Mouse (Mus musculus) forebrain, embryonic 13.5 days (tissue): ENCODE measurements at regions not wholly inside any gene's neighbourhood (a gene's known extent, or its start where the extent isn't known, plus 50 kb on each side); places are given as distances from the start of the nearest gene placed in this dataset.

Experiments
- ATAC-seq: fragments of 200-750 bp; cut with Nextera tagmentation; 2 replicates; pipeline ENCODE4 v1.8.0; 2017
- H3K27ac ChIP-seq: fragments of 300-500 bp; sonication (generic); 2 replicates; pipeline ENCODE4 v1.5.1; 2015; ENCODE audit warnings: inconsistent platforms, mild to moderate bottlenecking, moderate library complexity
- H3K27me3 ChIP-seq: fragments of 300-500 bp; sonication (generic); 2 replicates; pipeline ENCODE4 v1.6.1; 2015; ENCODE audit warnings: mild to moderate bottlenecking, inconsistent platforms
- H3K36me3 ChIP-seq: fragments of 300-500 bp; sonication (generic); 2 replicates; pipeline ENCODE4 v1.6.1; 2015; ENCODE audit warnings: mild to moderate bottlenecking, inconsistent platforms; ENCODE audit not compliant: poor library complexity, severe bottlenecking
- H3K4me1 ChIP-seq: fragments of 300-500 bp; sonication (generic); 2 replicates; pipeline ENCODE4 v1.6.1; 2015; ENCODE audit warnings: inconsistent platforms
- H3K4me2 ChIP-seq: fragments of 300-500 bp; sonication (generic); 2 replicates; pipeline ENCODE4 v1.6.1; 2015; ENCODE audit warnings: inconsistent platforms, mild to moderate bottlenecking, moderate library complexity
- H3K4me3 ChIP-seq: fragments of 300-500 bp; sonication (generic); 2 replicates; pipeline ENCODE4 v1.5.1; 2015; ENCODE audit warnings: mild to moderate bottlenecking, inconsistent platforms
- H3K9ac ChIP-seq: fragments of 300-500 bp; sonication (generic); 2 replicates; pipeline ENCODE4 v1.6.1; 2015; ENCODE audit warnings: mild to moderate bottlenecking, inconsistent platforms
- H3K9me3 ChIP-seq: fragments of 300-500 bp; sonication (generic); replicated peaks from 2 replicates; pipeline ENCODE4 v1.6.1; 2016; ENCODE audit warnings: inconsistent platforms
- WGBS: fragments of 180-500 bp; shearing (Covaris S2); methylation state at CpG from one replicate; pipeline ENCODE4 v1.1.7; 2015; 5-methylcytosine and 5-hydroxymethylcytosine counted together

GRCm38 (mm10) chr3:154440899-154441298 is 110.4 kb upstream of the Lhx8 start:
- no peak overlapping the region for H3K4me3 ChIP-seq
- H3K4me2 ChIP-seq: no peak overlapping the region
- no peaks in the 10 kb centered on the region for H3K9me3 ChIP-seq
- 23% methylated on average over 2 of the region's 2 CpGs for WGBS
- no peak overlapping the region for H3K27ac ChIP-seq
- peaks cover 6% of the 10 kb centered on the region; the same call in 1 of the 2 replicates for H3K4me1 ChIP-seq
- H3K27me3 ChIP-seq: no peaks in the 10 kb centered on the region
- peak; percentile 59; the same call in 1 of the 2 replicates for ATAC-seq
- H3K9ac ChIP-seq: no peak overlapping the region
- no peaks in the 10 kb centered on the region for H3K36me3 ChIP-seq

- WGBS: 87% methylated on average over 7 of the region's 7 CpGs
Observed at GRCm38 (mm10) chr3:154430856-154431255, 100.4 kb upstream of the Lhx8 start.

GRCm38 (mm10) chr3:154429666-154430065 is 99.2 kb upstream of the Lhx8 start:
- H3K9me3 ChIP-seq: no peaks in the 10 kb centered on the region
- no peak overlapping the region for H3K27ac ChIP-seq
- H3K9ac ChIP-seq: no peak overlapping the region
- no peaks in the 10 kb centered on the region for H3K27me3 ChIP-seq
- H3K4me2 ChIP-seq: no peak overlapping the region
- no peak for ATAC-seq
- no peak overlapping the region for H3K4me3 ChIP-seq
- no peaks in the 10 kb centered on the region for H3K36me3 ChIP-seq
- 86% methylated on average over 6 of the region's 6 CpGs for WGBS
- H3K4me1 ChIP-seq: no peaks in the 10 kb centered on the region

More at GRCm38 (mm10) chr3:154430856-154431255, 100.4 kb upstream of the Lhx8 start:
- H3K27me3 ChIP-seq: no peaks in the 10 kb centered on the region
- H3K4me3 ChIP-seq: no peak overlapping the region
- H3K9ac ChIP-seq: no peak overlapping the region
- H3K9me3 ChIP-seq: no peaks in the 10 kb centered on the region
- no peak for ATAC-seq
- H3K36me3 ChIP-seq: no peaks in the 10 kb centered on the region
- no peak overlapping the region for H3K27ac ChIP-seq
- no peaks in the 10 kb centered on the region for H3K4me1 ChIP-seq
- H3K4me2 ChIP-seq: no peak overlapping the region

GRCm38 (mm10) chr3:154424589-154424988 is 94.1 kb upstream of the Lhx8 start:
- H3K27ac ChIP-seq: no peak overlapping the region
- no peak overlapping the region for H3K4me2 ChIP-seq
- H3K9ac ChIP-seq: no peak overlapping the region
- H3K27me3 ChIP-seq: no peaks in the 10 kb centered on the region
- no peaks in the 10 kb centered on the region for H3K36me3 ChIP-seq
- H3K9me3 ChIP-seq: no peaks in the 10 kb centered on the region
- no peak for ATAC-seq
- no peak overlapping the region for H3K4me3 ChIP-seq
- WGBS: 68% methylated on average over 5 of the region's 5 CpGs
- no peaks in the 10 kb centered on the region for H3K4me1 ChIP-seq

GRCm38 (mm10) chr3:154421461-154421950 is 91.0 kb upstream of the Lhx8 start:
- ATAC-seq: no peak
- no peaks in the 10 kb centered on the region for H3K27me3 ChIP-seq
- H3K4me2 ChIP-seq: no peak overlapping the region
- H3K9me3 ChIP-seq: no peaks in the 10 kb centered on the region
- H3K9ac ChIP-seq: no peak overlapping the region
- no peaks in the 10 kb centered on the region for H3K36me3 ChIP-seq
- H3K4me1 ChIP-seq: no peaks in the 10 kb centered on the region
- no peak overlapping the region for H3K4me3 ChIP-seq
- WGBS: 86% methylated on average over 7 of the region's 7 CpGs
- H3K27ac ChIP-seq: no peak overlapping the region

GRCm38 (mm10) chr3:154418177-154418832 is 87.8 kb upstream of the Lhx8 start:
- Histone ChIP-seq H3K4me3 (no peak overlapping the region), H3K9me3 (no peaks in the 10 kb centered on the region), H3K27ac (no peak overlapping the region), H3K36me3 (no peaks in the 10 kb centered on the region), H3K4me2 (no peak overlapping the region), H3K4me1 (no peaks in the 10 kb centered on the region), H3K27me3 (no peaks in the 10 kb centered on the region), H3K9ac (no peak overlapping the region)
- no peak for ATAC-seq
- 81% methylated on average over 4 of the region's 4 CpGs for WGBS

- Histone ChIP-seq H3K4me2 (no peak overlapping the region), H3K9me3 (no peaks in the 10 kb centered on the region), H3K27me3 (no peaks in the 10 kb centered on the region), H3K27ac (no peak overlapping the region), H3K9ac (no peak overlapping the region), H3K36me3 (no peaks in the 10 kb centered on the region), H3K4me1 (no peaks in the 10 kb centered on the region), H3K4me3 (no peak overlapping the region)
- ATAC-seq: peak; percentile 69; the same call in 1 of the 2 replicates
- WGBS: 45% methylated on average over 3 of the region's 3 CpGs
Observed at GRCm38 (mm10) chr3:154414358-154414757, 83.9 kb upstream of the Lhx8 start.

- H3K27me3 ChIP-seq: no peaks in the 10 kb centered on the region
- 96% methylated on average over 2 of the region's 2 CpGs for WGBS
- H3K4me1 ChIP-seq: no peaks in the 10 kb centered on the region
- no peak overlapping the region for H3K27ac ChIP-seq
- H3K4me2 ChIP-seq: no peak overlapping the region
- 0 out of 2 replicates have a peak, but pooled peaks cover 3% of the 10 kb centered on the region for H3K9me3 ChIP-seq
- H3K9ac ChIP-seq: no peak overlapping the region
- no peak for ATAC-seq
- no peak overlapping the region for H3K4me3 ChIP-seq
- H3K36me3 ChIP-seq: no peaks in the 10 kb centered on the region
Observed at GRCm38 (mm10) chr3:154410292-154410691, 79.8 kb upstream of the Lhx8 start.

- H3K4me3 ChIP-seq: no peak overlapping the region
- H3K4me1 ChIP-seq: no peaks in the 10 kb centered on the region
- H3K36me3 ChIP-seq: no peaks in the 10 kb centered on the region
- H3K27me3 ChIP-seq: no peaks in the 10 kb centered on the region
- no peak for ATAC-seq
- no peak overlapping the region for H3K9ac ChIP-seq
- 68% methylated on average over 4 of the region's 4 CpGs for WGBS
- H3K27ac ChIP-seq: no peak overlapping the region
- H3K4me2 ChIP-seq: no peak overlapping the region
- no peaks in the 10 kb centered on the region for H3K9me3 ChIP-seq
Observed at GRCm38 (mm10) chr3:154402081-154402480, 71.6 kb upstream of the Lhx8 start.

- ATAC-seq: no peak
- no peak overlapping the region for H3K9ac ChIP-seq
- H3K4me1 ChIP-seq: peaks cover 17% of the 10 kb centered on the region
- WGBS: 47% methylated on average over 5 of the region's 5 CpGs
- H3K4me2 ChIP-seq: no peak overlapping the region
- no peak overlapping the region for H3K4me3 ChIP-seq
- no peaks in the 10 kb centered on the region for H3K9me3 ChIP-seq
- H3K27ac ChIP-seq: no peak overlapping the region
- H3K36me3 ChIP-seq: no peaks in the 10 kb centered on the region
- H3K27me3 ChIP-seq: no peaks in the 10 kb centered on the region
Observed at GRCm38 (mm10) chr3:154393626-154394025, 63.2 kb upstream of the Lhx8 start.

- WGBS: 27% methylated on average over 3 of the region's 3 CpGs
- H3K4me1 ChIP-seq: peaks cover 30% of the 10 kb centered on the region
- peak overlapping the region; percentile 11; the same call in 1 of the 2 replicates for H3K27ac ChIP-seq
- H3K36me3 ChIP-seq: no peaks in the 10 kb centered on the region
- no peak overlapping the region for H3K9ac ChIP-seq
- H3K9me3 ChIP-seq: no peaks in the 10 kb centered on the region
- H3K27me3 ChIP-seq: no peaks in the 10 kb centered on the region
- no peak overlapping the region for H3K4me2 ChIP-seq
- ATAC-seq: peak; percentile 48; the same call in 1 of the 2 replicates
- H3K4me3 ChIP-seq: no peak overlapping the region
Observed at GRCm38 (mm10) chr3:154391629-154392028, 61.2 kb upstream of the Lhx8 start.

- H3K27me3 ChIP-seq: no peaks in the 10 kb centered on the region
- H3K27ac ChIP-seq: no peak overlapping the region
- no peaks in the 10 kb centered on the region for H3K9me3 ChIP-seq
- 36% methylated on average over 5 of the region's 5 CpGs for WGBS
- no peak overlapping the region for H3K4me2 ChIP-seq
- no peak overlapping the region for H3K9ac ChIP-seq
- no peaks in the 10 kb centered on the region for H3K36me3 ChIP-seq
- H3K4me3 ChIP-seq: no peak overlapping the region
- H3K4me1 ChIP-seq: peaks cover 42% of the 10 kb centered on the region
- ATAC-seq: no peak
Observed at GRCm38 (mm10) chr3:154388656-154389055, 58.2 kb upstream of the Lhx8 start.

GRCm38 (mm10) chr3:154387271-154387670 is 56.8 kb upstream of the Lhx8 start:
- no peaks in the 10 kb centered on the region for H3K36me3 ChIP-seq
- ATAC-seq: no peak
- no peaks in the 10 kb centered on the region for H3K9me3 ChIP-seq
- no peak overlapping the region for H3K27ac ChIP-seq
- H3K4me3 ChIP-seq: no peak overlapping the region
- no peak overlapping the region for H3K4me2 ChIP-seq
- no peak overlapping the region for H3K9ac ChIP-seq
- peaks cover 49% of the 10 kb centered on the region for H3K4me1 ChIP-seq
- no peaks in the 10 kb centered on the region for H3K27me3 ChIP-seq
- WGBS: 73% methylated on average over 1 of the region's 1 CpGs
